Mouse (Mus musculus): ENCODE measurements around the gene AI413582. TPM values are rescaled to one million over a fixed set of nuclear protein-coding genes. Genes with fewer than 3 reads are reported as not detected.

Gene AI413582
- polyA plus RNA-seq (2015; fragmentation: Nextera tagmentation; extraction: Ambion mirVana) = 32.5 and 35.3 TPM in 2 replicates

- H3K36me3 ChIP-seq = peaks cover 3% of the 10 kb centered on the region; the same call in 1 of the 2 replicates
- no peaks in the 10 kb centered on the region for H3K27me3 ChIP-seq
- peaks cover 27% of the 10 kb centered on the region for H3K4me1 ChIP-seq
- peak; percentile 90 for ATAC-seq (ENCODE audit: insufficient number of reproducible peaks, low FRiP score, low TSS enrichment, low read depth)
- H3K9ac ChIP-seq = peak within 1 kb of the TSS; percentile 69
- no peaks in the 10 kb centered on the region for H3K9me3 ChIP-seq (replicated peaks)
- H3K4me3 ChIP-seq (replicated peaks) = peak within 1 kb of the TSS; percentile 65
- WGBS = under 1% methylated on average over 58 of the region's 58 CpGs
- H3K4me2 ChIP-seq (replicated peaks) = peak within 1 kb of the TSS; percentile 83
- 0 out of 2 replicates have a peak within 1 kb of the TSS, but pooled peaks have one; percentile 18 for H3K27ac ChIP-seq (replicated peaks)
These were observed at the start of gene AI413582 for GRCm38 (mm10) chr17:27565163-27565941. AI413582 (minus strand) TSS chr17:27565756.

DNA sequence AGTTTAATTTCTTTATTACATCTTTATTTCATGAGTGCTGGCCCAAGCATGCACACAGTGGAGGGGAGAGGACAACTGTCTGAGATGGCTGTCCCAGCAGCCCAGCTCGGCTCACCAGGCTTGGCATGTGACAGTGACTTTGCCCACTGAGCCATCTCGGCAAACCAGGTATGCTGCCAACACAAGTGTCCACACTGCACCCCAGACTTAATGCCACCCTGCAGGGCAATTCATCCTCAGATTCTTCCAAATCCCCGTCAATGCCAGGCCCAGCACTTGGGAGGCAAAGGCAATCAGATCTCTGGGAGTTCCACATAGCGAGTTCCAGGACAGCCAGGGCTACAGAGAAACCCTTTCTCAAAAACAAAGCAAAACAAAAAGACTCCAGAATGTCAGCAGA lies 47.5 kb upstream of the AI413582 start:
- WGBS = 82% methylated on average over 4 of the region's 4 CpGs
- Histone ChIP-seq H3K4me1 (peaks cover 31% of the 10 kb centered on the region), H3K4me3 (replicated peaks) (no peak overlapping the region), H3K4me2 (replicated peaks) (no peak overlapping the region), H3K9ac (no peak overlapping the region), H3K9me3 (replicated peaks) (no peaks in the 10 kb centered on the region), H3K36me3 (peaks cover 14% of the 10 kb centered on the region), H3K27me3 (no peaks in the 10 kb centered on the region), H3K27ac (replicated peaks) (no peak overlapping the region)
- ATAC-seq (ENCODE audit: insufficient number of reproducible peaks, low FRiP score, low TSS enrichment, low read depth) = no peak

GRCm38 (mm10) chr17:27611994-27612393 lies 46.4 kb upstream of the AI413582 start:
- H3K4me1 ChIP-seq = peaks cover 31% of the 10 kb centered on the region
- 70% methylated on average over 5 of the region's 5 CpGs for WGBS

DNA sequence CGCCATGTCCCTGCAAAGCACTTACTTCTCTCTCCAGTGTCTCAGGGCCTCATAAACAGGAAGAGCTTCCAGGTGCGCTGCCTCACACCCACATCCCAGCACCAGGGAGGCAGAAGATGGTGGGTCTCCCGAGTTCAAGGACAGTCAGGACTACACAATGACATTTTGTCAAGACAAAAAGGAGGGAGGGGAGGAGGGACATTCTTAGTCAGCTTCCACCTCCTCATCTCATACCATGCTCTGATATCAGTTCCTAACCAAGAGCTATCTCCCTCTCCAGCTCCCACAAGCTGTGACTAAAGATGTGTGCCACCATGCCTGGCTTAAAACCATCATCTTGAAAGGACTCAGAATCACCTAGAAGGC lies 45.9 kb upstream of the AI413582 start:
- WGBS = 65% methylated on average over 3 of the region's 3 CpGs
- H3K27me3 ChIP-seq = no peaks in the 10 kb centered on the region
- H3K4me1 ChIP-seq = peaks cover 31% of the 10 kb centered on the region
- H3K4me2 ChIP-seq (replicated peaks) = no peak overlapping the region
- H3K9ac ChIP-seq = no peak overlapping the region
- H3K27ac ChIP-seq (replicated peaks) = peak overlapping the region; percentile 34; the same call in 1 of the 2 replicates
- H3K4me3 ChIP-seq (replicated peaks) = no peak overlapping the region
- 0 out of 2 replicates have a peak, but pooled peaks cover under 1% of the 10 kb centered on the region for H3K36me3 ChIP-seq
- no peaks in the 10 kb centered on the region for H3K9me3 ChIP-seq (replicated peaks)
- no peak for ATAC-seq (ENCODE audit: insufficient number of reproducible peaks, low FRiP score, low TSS enrichment, low read depth)

More at GRCm38 (mm10) chr17:27611994-27612393, 46.4 kb upstream of the AI413582 start:
- no peak overlapping the region for H3K4me2 ChIP-seq (replicated peaks)
- H3K36me3 ChIP-seq = peaks cover 6% of the 10 kb centered on the region
- no peaks in the 10 kb centered on the region for H3K9me3 ChIP-seq (replicated peaks)
- ATAC-seq (ENCODE audit: insufficient number of reproducible peaks, low FRiP score, low TSS enrichment, low read depth) = no peak
- no peak overlapping the region for H3K4me3 ChIP-seq (replicated peaks)
- H3K27ac ChIP-seq (replicated peaks) = no peak overlapping the region
- no peak overlapping the region for H3K9ac ChIP-seq
- no peaks in the 10 kb centered on the region for H3K27me3 ChIP-seq

GRCm38 (mm10) chr17:27610679-27611518 lies 45.3 kb upstream of the AI413582 start:
- H3K9ac ChIP-seq = no peak overlapping the region
- ATAC-seq (ENCODE audit: insufficient number of reproducible peaks, low FRiP score, low TSS enrichment, low read depth) = no peak

GRCm38 (mm10) chr17:27609576-27609975 lies 44.0 kb upstream of the AI413582 start:
- no peak for ATAC-seq (ENCODE audit: insufficient number of reproducible peaks, low FRiP score, low TSS enrichment, low read depth)
- 80% methylated on average over 7 of the region's 7 CpGs for WGBS
- H3K36me3 ChIP-seq = no peaks in the 10 kb centered on the region

More at GRCm38 (mm10) chr17:27610679-27611518, 45.3 kb upstream of the AI413582 start:
- Histone ChIP-seq H3K27me3 (no peaks in the 10 kb centered on the region), H3K4me2 (replicated peaks) (no peak overlapping the region), H3K36me3 (no peaks in the 10 kb centered on the region), H3K27ac (replicated peaks) (peak overlapping the region; percentile 34; the same call in 1 of the 2 replicates), H3K4me1 (peaks cover 35% of the 10 kb centered on the region), H3K4me3 (replicated peaks) (no peak overlapping the region), H3K9me3 (replicated peaks) (no peaks in the 10 kb centered on the region)
- WGBS = 76% methylated on average over 10 of the region's 10 CpGs

GRCm38 (mm10) chr17:27603522-27604234 lies 38.1 kb upstream of the AI413582 start:
- WGBS = 75% methylated on average over 21 of the region's 21 CpGs
- no peak overlapping the region for H3K9ac ChIP-seq
- no peaks in the 10 kb centered on the region for H3K9me3 ChIP-seq (replicated peaks)
- H3K27me3 ChIP-seq = no peaks in the 10 kb centered on the region
- peak overlapping the region; percentile 1; the same call in 1 of the 2 replicates for H3K27ac ChIP-seq (replicated peaks)
- H3K4me1 ChIP-seq = peaks cover 37% of the 10 kb centered on the region
- H3K4me3 ChIP-seq (replicated peaks) = no peak overlapping the region
- no peak for ATAC-seq (ENCODE audit: insufficient number of reproducible peaks, low FRiP score, low TSS enrichment, low read depth)
- no peaks in the 10 kb centered on the region for H3K36me3 ChIP-seq
- H3K4me2 ChIP-seq (replicated peaks) = no peak overlapping the region

More at GRCm38 (mm10) chr17:27609576-27609975, 44.0 kb upstream of the AI413582 start:
- Histone ChIP-seq H3K4me1 (peaks cover 35% of the 10 kb centered on the region), H3K27me3 (no peaks in the 10 kb centered on the region), H3K9ac (no peak overlapping the region), H3K27ac (replicated peaks) (no peak overlapping the region), H3K9me3 (replicated peaks) (no peaks in the 10 kb centered on the region), H3K4me3 (replicated peaks) (no peak overlapping the region), H3K4me2 (replicated peaks) (no peak overlapping the region)

- Histone ChIP-seq H3K4me3 (replicated peaks) (no peak overlapping the region), H3K36me3 (no peaks in the 10 kb centered on the region), H3K9ac (no peak overlapping the region), H3K27ac (replicated peaks) (0 out of 2 replicates have a peak overlapping the region, but pooled peaks have one; percentile 1), H3K9me3 (replicated peaks) (no peaks in the 10 kb centered on the region), H3K4me2 (replicated peaks) (no peak overlapping the region), H3K4me1 (peaks cover 37% of the 10 kb centered on the region), H3K27me3 (no peaks in the 10 kb centered on the region)
- no peak for ATAC-seq (ENCODE audit: insufficient number of reproducible peaks, low FRiP score, low TSS enrichment, low read depth)
- WGBS = 89% methylated on average over 2 of the region's 2 CpGs
These were observed 37.5 kb upstream of the AI413582 start for GRCm38 (mm10) chr17:27603036-27603435.

GRCm38 (mm10) chr17:27600869-27601268 lies 35.3 kb upstream of the AI413582 start:
- no peak overlapping the region for H3K27ac ChIP-seq (replicated peaks)
- H3K4me1 ChIP-seq = peaks cover 37% of the 10 kb centered on the region
- WGBS = 74% methylated on average over 5 of the region's 5 CpGs
- no peak overlapping the region for H3K4me2 ChIP-seq (replicated peaks)
- H3K9ac ChIP-seq = no peak overlapping the region
- no peaks in the 10 kb centered on the region for H3K27me3 ChIP-seq
- no peak overlapping the region for H3K4me3 ChIP-seq (replicated peaks)
- ATAC-seq (ENCODE audit: insufficient number of reproducible peaks, low FRiP score, low TSS enrichment, low read depth) = no peak
- H3K9me3 ChIP-seq (replicated peaks) = no peaks in the 10 kb centered on the region
- H3K36me3 ChIP-seq = peaks cover 11% of the 10 kb centered on the region

DNA sequence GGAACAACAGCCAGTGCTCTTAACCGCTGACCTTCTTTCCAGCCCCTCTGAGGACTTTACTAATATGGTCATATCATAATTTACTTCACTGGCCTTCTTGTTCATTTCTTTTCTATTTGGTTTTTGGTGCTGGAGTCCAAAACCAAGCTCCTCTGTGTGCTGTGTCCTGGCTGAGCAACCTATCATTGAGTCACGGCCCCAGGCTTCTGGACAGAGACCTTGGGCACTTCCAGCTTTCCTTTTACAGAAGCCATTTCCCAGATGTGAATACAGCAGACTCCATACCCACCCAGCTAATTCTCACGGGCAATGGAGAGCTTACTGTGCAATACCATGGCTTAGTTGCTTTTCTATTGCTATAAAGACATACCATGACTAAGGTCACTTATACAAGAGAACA lies 34.7 kb upstream of the AI413582 start:
- Histone ChIP-seq H3K27me3 (no peaks in the 10 kb centered on the region), H3K36me3 (peaks cover 17% of the 10 kb centered on the region), H3K9me3 (replicated peaks) (no peaks in the 10 kb centered on the region), H3K4me2 (replicated peaks) (no peak overlapping the region), H3K4me1 (peaks cover 36% of the 10 kb centered on the region), H3K9ac (no peak overlapping the region), H3K4me3 (replicated peaks) (no peak overlapping the region), H3K27ac (replicated peaks) (no peak overlapping the region)
- ATAC-seq (ENCODE audit: insufficient number of reproducible peaks, low FRiP score, low TSS enrichment, low read depth) = no peak
- 79% methylated on average over 3 of the region's 3 CpGs for WGBS
